Mouse (Mus musculus) MEL (cell line): ENCODE measurements around the gene Hc. TPM values are rescaled to one million over a fixed set of nuclear protein-coding genes. Genes with fewer than 3 reads are reported as not detected.

Experiments used
- DNase-seq: peaks from one replicate; pipeline ENCODE4 v3.0.0; 2011; ENCODE audit warnings: low read depth, low spot score
- H3K27ac ChIP-seq: 2 replicates; pipeline ENCODE4 v1.5.1; 2012; ENCODE audit warnings: low read depth, mild to moderate bottlenecking, control low read depth, low read length, moderate library complexity; ENCODE audit not compliant: control insufficient read depth
- H3K27me3 ChIP-seq, 2 experiments: fragments of 150-350 bp in 1 of 2; sonication (generic) in 1 of 2; 2 replicates each; pipeline ENCODE4 v1.6.1; 2012; ENCODE audit warnings: low read length in 2 of 2, mild to moderate bottlenecking in 2 of 2, improper control_type of control experiment in 1 of 2, moderate library complexity in 1 of 2; ENCODE audit not compliant: insufficient read depth in 2 of 2, control insufficient read depth in 1 of 2
- H3K36me3 ChIP-seq, 2 experiments: 2 replicates each; pipeline ENCODE4 v1.6.1; 2012 to 2014; ENCODE audit warnings: low read length in 2 of 2, improper control_type of control experiment in 1 of 2, inconsistent platforms in 1 of 2, mild to moderate bottlenecking in 1 of 2; ENCODE audit not compliant: insufficient read depth in 2 of 2, control insufficient read depth in 1 of 2
- H3K4me1 ChIP-seq, 2 experiments: fragments of 150-350 bp in 1 of 2; sonication (generic) in 1 of 2; 2 replicates each; pipeline ENCODE4 v1.6.1; 2012; ENCODE audit warnings: low read length in 2 of 2, improper control_type of control experiment in 1 of 2, mild to moderate bottlenecking in 1 of 2; ENCODE audit not compliant: insufficient read depth in 2 of 2, control insufficient read depth in 1 of 2
- H3K4me3 ChIP-seq, 2 experiments: fragments of 150-350 bp in 1 of 2; sonication (generic) in 1 of 2; 2 replicates each; pipeline ENCODE4 v1.5.1; 2012; ENCODE audit warnings: low read depth in 2 of 2, low read length in 2 of 2, mild to moderate bottlenecking in 2 of 2, moderate library complexity in 2 of 2, control low read depth in 1 of 2, improper control_type of control experiment in 1 of 2; ENCODE audit not compliant: control insufficient read depth in 1 of 2, insufficient read depth in 1 of 2
- H3K79me2 ChIP-seq: 2 replicates; pipeline ENCODE4 v1.6.1; 2012; ENCODE audit warnings: mild to moderate bottlenecking, low read length, moderate library complexity; ENCODE audit not compliant: control insufficient read depth, poor library complexity, insufficient read depth
- H3K9ac ChIP-seq: 2 replicates; pipeline ENCODE4 v1.6.1; 2012; ENCODE audit warnings: low read depth, mild to moderate bottlenecking, control low read depth, low read length, moderate library complexity; ENCODE audit not compliant: control insufficient read depth, poor library complexity, severe bottlenecking
- H3K9me3 ChIP-seq: fragments of 150-350 bp; sonication (generic); replicated peaks from 2 replicates; pipeline ENCODE4 v1.6.1; 2012; ENCODE audit warnings: mild to moderate bottlenecking, low read length, improper control_type of control experiment, moderate library complexity; ENCODE audit not compliant: insufficient read depth
- BHLHE40 ChIP-seq: IDR thresholded peaks from 2 replicates; pipeline ENCODE4 v1.6.1; 2012; ENCODE audit warnings: low read depth, mild to moderate bottlenecking, inconsistent platforms, low read length, improper control_type of control experiment, borderline replicate concordance
- CHD1 ChIP-seq: IDR thresholded peaks from 2 replicates; pipeline ENCODE4 v1.6.1; 2012; ENCODE audit warnings: low read depth, mild to moderate bottlenecking, inconsistent platforms, low read length, improper control_type of control experiment
- CTCF ChIP-seq, 3 experiments: IDR thresholded peaks in 2 of 3; conservative IDR thresholded peaks in 1 of 3; 2 replicates each; pipeline ENCODE4 v1.5.1; 2011 to 2012; ENCODE audit warnings: low read length in 3 of 3, low read depth in 2 of 3, mild to moderate bottlenecking in 2 of 3, improper control_type of control experiment in 1 of 3, inconsistent platforms in 1 of 3, mixed read lengths in 1 of 3, moderate library complexity in 1 of 3; ENCODE audit not compliant: control insufficient read depth in 1 of 3, insufficient read depth in 1 of 3, poor library complexity in 1 of 3, severe bottlenecking in 1 of 3
- E2F4 ChIP-seq: IDR thresholded peaks from 2 replicates; pipeline ENCODE4 v1.6.1; 2011; ENCODE audit warnings: low read depth, low read length, improper control_type of control experiment, borderline replicate concordance
- GABPA ChIP-seq: IDR thresholded peaks from 2 replicates; pipeline ENCODE4 v1.6.1; 2012; ENCODE audit warnings: low read depth, mild to moderate bottlenecking, inconsistent platforms, low read length, improper control_type of control experiment, moderate library complexity
- GATA1 ChIP-seq: IDR thresholded peaks from 2 replicates; pipeline ENCODE4 v1.6.1; 2011; ENCODE audit warnings: low read depth, low read length, improper control_type of control experiment
- HCFC1 ChIP-seq: IDR thresholded peaks from 2 replicates; pipeline ENCODE4 v1.6.1; 2012; ENCODE audit warnings: low read depth, mild to moderate bottlenecking, inconsistent platforms, low read length, improper control_type of control experiment, moderate library complexity
- KAT2A ChIP-seq: conservative IDR thresholded peaks from 2 replicates; pipeline ENCODE4 v1.6.1; 2012; ENCODE audit warnings: low read depth, low read length, improper control_type of control experiment, inconsistent platforms
- MAX ChIP-seq: IDR thresholded peaks from 2 replicates; pipeline ENCODE4 v1.6.1; 2011; ENCODE audit warnings: low read length, improper control_type of control experiment
- MAZ ChIP-seq: IDR thresholded peaks from 2 replicates; pipeline ENCODE4 v1.6.1; 2012; ENCODE audit warnings: low read depth, mild to moderate bottlenecking, inconsistent platforms, low read length, improper control_type of control experiment
- MEF2A ChIP-seq: IDR thresholded peaks from 2 replicates; pipeline ENCODE4 v1.6.1; 2014; ENCODE audit warnings: low read depth, mild to moderate bottlenecking, inconsistent platforms, low read length, improper control_type of control experiment; ENCODE audit not compliant: poor library complexity, insufficient replicate concordance, severe bottlenecking; ENCODE audit errors: extremely low read depth
- MXI1 ChIP-seq: IDR thresholded peaks from 2 replicates; pipeline ENCODE4 v1.6.1; 2011; ENCODE audit warnings: mild to moderate bottlenecking, low read depth, low read length, improper control_type of control experiment
- MYB ChIP-seq: IDR thresholded peaks from 2 replicates; pipeline ENCODE4 v1.6.1; 2011; ENCODE audit warnings: mild to moderate bottlenecking, low read depth, low read length, improper control_type of control experiment
- NRF1 ChIP-seq: IDR thresholded peaks from 2 replicates; pipeline ENCODE4 v1.6.1; 2014; ENCODE audit warnings: low read depth, mild to moderate bottlenecking, inconsistent platforms, low read length, improper control_type of control experiment, moderate library complexity; ENCODE audit not compliant: poor library complexity, insufficient read depth, severe bottlenecking
- RAD21 ChIP-seq: IDR thresholded peaks from 2 replicates; pipeline ENCODE4 v1.6.1; 2011; ENCODE audit warnings: mild to moderate bottlenecking, low read depth, low read length, improper control_type of control experiment
- RCOR1 ChIP-seq: IDR thresholded peaks from 2 replicates; pipeline ENCODE4 v1.6.1; 2012; ENCODE audit warnings: low read depth, mild to moderate bottlenecking, inconsistent platforms, low read length, improper control_type of control experiment
- SIN3A ChIP-seq: IDR thresholded peaks from 2 replicates; pipeline ENCODE4 v1.6.1; 2012; ENCODE audit warnings: low read length, improper control_type of control experiment, inconsistent platforms
- SMC3 ChIP-seq: IDR thresholded peaks from 2 replicates; pipeline ENCODE4 v1.6.1; 2011; ENCODE audit warnings: low read depth, low read length, improper control_type of control experiment
- TBP ChIP-seq: IDR thresholded peaks from 2 replicates; pipeline ENCODE4 v1.8.0; 2011; ENCODE audit warnings: low read depth, low read length, improper control_type of control experiment
- TCF12 ChIP-seq: IDR thresholded peaks from 2 replicates; pipeline ENCODE4 v1.6.1; 2014; ENCODE audit warnings: low read depth, mild to moderate bottlenecking, inconsistent platforms, low read length, improper control_type of control experiment, moderate library complexity
- USF2 ChIP-seq, 2 experiments: IDR thresholded peaks; 2 replicates each; pipeline ENCODE4 v1.6.1; 2011 to 2012; ENCODE audit warnings: improper control_type of control experiment in 2 of 2, low read length in 2 of 2, borderline replicate concordance in 1 of 2, inconsistent platforms in 1 of 2, low read depth in 1 of 2, mild to moderate bottlenecking in 1 of 2; ENCODE audit not compliant: insufficient read depth in 1 of 2
- ZC3H11A ChIP-seq: IDR thresholded peaks from 2 replicates; pipeline ENCODE4 v1.6.1; 2012; ENCODE audit warnings: low read depth, mild to moderate bottlenecking, inconsistent platforms, low read length, improper control_type of control experiment
- ZKSCAN1 ChIP-seq: IDR thresholded peaks from 2 replicates; pipeline ENCODE4 v1.6.1; 2012; ENCODE audit warnings: low read depth, mild to moderate bottlenecking, inconsistent platforms, low read length, improper control_type of control experiment, moderate library complexity
- ZMIZ1 ChIP-seq: IDR thresholded peaks from 2 replicates; pipeline ENCODE4 v1.6.1; 2012; ENCODE audit warnings: low read depth, mild to moderate bottlenecking, inconsistent platforms, low read length, improper control_type of control experiment, moderate library complexity
- ZNF384 ChIP-seq: IDR thresholded peaks from 2 replicates; pipeline ENCODE4 v1.6.1; 2012; ENCODE audit warnings: low read depth, mild to moderate bottlenecking, inconsistent platforms, low read length, improper control_type of control experiment
- polyA plus RNA-seq, 2 experiments: library from polyadenylated mRNA; stranded (reverse) in 1 of 2; unstranded in 1 of 2; fragments of >175 nt in 1 of 2; fragments of >200 nt in 1 of 2; gene quantifications; 2 replicates each; pipeline versions ENCODE4 v1.2.1 to v1.2.4; 2012; ENCODE audit warnings: low replicate concordance in 2 of 2, low read depth in 1 of 2; ENCODE audit not compliant: insufficient read length in 2 of 2, insufficient read depth in 1 of 2, missing spikeins in 1 of 2
- total RNA-seq: library from RNA; depleted of rRNA; stranded (reverse); fragments of 300-350 nt; gene quantifications from 2 replicates; pipeline ENCODE4 v1.2.3, GENCODE M21; 2012

The Hc gene
- total and polyA plus RNA-seq, 3 experiments = not detected

- TF ChIP-seq HCFC1 = no peak
- TF ChIP-seq CTCF (IDR thresholded peaks at IDR 0.05 in 2 of 3, conservative IDR thresholded peaks at IDR 0.05 in 1 of 3; ENCODE audit: control insufficient read depth in 1 of 3, insufficient read depth in 1 of 3, low read depth in 2 of 3, low read length in 3 of 3, poor library complexity in 1 of 3, severe bottlenecking in 1 of 3) = no peak
- no peak for TF ChIP-seq BHLHE40
- TF ChIP-seq TCF12 = no peak
- no peak for TF ChIP-seq KAT2A
- no peak for TF ChIP-seq ZKSCAN1
- TF ChIP-seq NRF1 = no peak
- TF ChIP-seq USF2 (IDR thresholded peaks at IDR 0.05; ENCODE audit: borderline replicate concordance in 1 of 2, insufficient read depth in 1 of 2, low read depth in 1 of 2, low read length in 2 of 2) = no peak
- no peak for TF ChIP-seq RCOR1
- TF ChIP-seq CHD1 = no peak
- no peak for TF ChIP-seq GABPA
- TF ChIP-seq MEF2A = no peak
- no peak for TF ChIP-seq ZNF384
- no peak for TF ChIP-seq MAX
- TF ChIP-seq GATA1 = no peak
- no peak for TF ChIP-seq ZC3H11A
- no peak for TF ChIP-seq TBP
- no peak for TF ChIP-seq SIN3A
- TF ChIP-seq MXI1 = no peak
- TF ChIP-seq RAD21 = no peak
- H3K4me3 ChIP-seq = no peak overlapping the region
- H3K9ac ChIP-seq = no peak overlapping the region
- no peak overlapping the region for H3K27ac ChIP-seq
- H3K27me3 ChIP-seq = peaks cover 0 to 2% of the 10 kb centered on the region in 2 experiments; a peak in 3 of 4 replicates
- H3K4me1 ChIP-seq = peaks cover 0 to 12% of the 10 kb centered on the region in 2 experiments; a peak in 2 of 4 replicates
- DNase-seq = no peak
- peaks cover 0 to 6% of the 10 kb centered on the region in 2 experiments; a peak in 2 of 4 replicates for H3K36me3 ChIP-seq
- H3K79me2 ChIP-seq = no peaks in the 10 kb centered on the region
- H3K9me3 ChIP-seq = no peaks in the 10 kb centered on the region
These were observed 102.7 kb downstream of the Hc start for GRCm38 (mm10) chr2:34958582-34958981.

- no peaks in the 10 kb centered on the region for H3K9me3 ChIP-seq
- H3K27ac ChIP-seq = no peak overlapping the region
- H3K4me1 ChIP-seq = peaks cover 0 to 8% of the 10 kb centered on the region in 2 experiments; a peak in 1 of 4 replicates
- no peak for TF ChIP-seq MYB
- TF ChIP-seq MAZ = no peak
- TF ChIP-seq SMC3 = no peak
- TF ChIP-seq NRF1 = no peak
- TF ChIP-seq CHD1 = no peak
- TF ChIP-seq ZKSCAN1 = no peak
- no peak for TF ChIP-seq ZMIZ1
- TF ChIP-seq E2F4 = no peak
- H3K4me3 ChIP-seq = no peak overlapping the region
- H3K27me3 ChIP-seq = peaks cover 0 to 2% of the 10 kb centered on the region in 2 experiments; a peak in 3 of 4 replicates
- H3K36me3 ChIP-seq = peaks cover 0 to 1% of the 10 kb centered on the region in 2 experiments; a peak in 2 of 4 replicates
- no peak for DNase-seq
- H3K79me2 ChIP-seq = no peaks in the 10 kb centered on the region
- no peak overlapping the region for H3K9ac ChIP-seq
These were observed 103.2 kb downstream of the Hc start for GRCm38 (mm10) chr2:34958036-34958435.
